Mouse (Mus musculus): ENCODE results near the gene Alox15.

- TF ChIP-seq GATA1 (IDR thresholded peaks at IDR 0.05; ENCODE audit: borderline replicate concordance, low read length) (no peak), FLI1 (IDR thresholded peaks at IDR 0.05; ENCODE audit: low read length) (no peak)
These were observed 54.4 kb downstream of the Alox15 start for GRCm38 (mm10) chr11:70297405-70297804.

Measured in megakaryocyte, embryonic 14.5 days (primary cell).